Mouse (Mus musculus) G1E (cell line): Measurements from ENCODE around the gene Gpsm3. TPM values are rescaled to one million over a fixed set of nuclear protein-coding genes. Genes with fewer than 3 reads are reported as not detected.

Experiments
- ATAC-seq: 2 replicates; pipeline ENCODE4 v1.8.0; 2016; ENCODE audit warnings: mild to moderate bottlenecking; ENCODE audit not compliant: insufficient number of reproducible peaks, poor library complexity, low FRiP score, severe bottlenecking; ENCODE audit errors: extremely low read depth
- DNase-seq: peaks from one replicate; pipeline ENCODE4 v3.0.0; 2012; ENCODE audit warnings: low spot score
- H3K27me3 ChIP-seq: 2 replicates; pipeline ENCODE4 v1.6.1; 2012; ENCODE audit warnings: mild to moderate bottlenecking, low read length, inconsistent platforms; ENCODE audit not compliant: insufficient read depth
- H3K36me3 ChIP-seq: replicated peaks from 2 replicates; pipeline ENCODE3; 2012; ENCODE audit warnings: mild to moderate bottlenecking, inconsistent platforms
- H3K4me1 ChIP-seq: 2 replicates; pipeline ENCODE4 v1.6.1; 2012; ENCODE audit warnings: low read depth, low read length, inconsistent platforms, mixed read lengths; ENCODE audit not compliant: insufficient read depth
- H3K4me3 ChIP-seq: 2 replicates; pipeline ENCODE4 v1.5.1; 2012; ENCODE audit warnings: low read depth, mild to moderate bottlenecking, inconsistent platforms, low read length, moderate library complexity, mixed read lengths
- H3K9me3 ChIP-seq: replicated peaks from 2 replicates; pipeline ENCODE4 v1.6.1; 2012; ENCODE audit warnings: inconsistent platforms
- CTCF ChIP-seq: IDR thresholded peaks from 2 replicates; pipeline ENCODE4 v1.5.1; 2012; ENCODE audit warnings: low read depth, low read length, inconsistent platforms, mixed read lengths
- GATA1 ChIP-seq: IDR thresholded peaks from 2 replicates; pipeline ENCODE4 v1.6.1; 2012; ENCODE audit warnings: borderline replicate concordance, low read length, inconsistent platforms, mixed read lengths
- GATA2 ChIP-seq: IDR thresholded peaks from 2 replicates; pipeline ENCODE4 v1.6.1; 2012; ENCODE audit warnings: low read depth, low read length, inconsistent platforms, borderline replicate concordance
- POLR2AphosphoS5 ChIP-seq: IDR thresholded peaks from 2 replicates; pipeline ENCODE4 v1.6.1; 2012; ENCODE audit warnings: low read depth, low read length, inconsistent platforms; ENCODE audit not compliant: insufficient replicate concordance
- TAL1 ChIP-seq: conservative IDR thresholded peaks from 2 replicates; pipeline ENCODE4 v1.6.1; 2012; ENCODE audit warnings: low read depth, low read length, inconsistent platforms, mixed read lengths
- polyA plus RNA-seq: library from polyadenylated mRNA; stranded (reverse); fragments of >175 nt; gene quantifications from 2 replicates; pipeline ENCODE4 v1.2.3, GENCODE M21; 2012
- total RNA-seq, 2 experiments: library from RNA; stranded (forward) in 1 of 2; stranded (reverse) in 1 of 2; fragments of 200-1000 nt in 1 of 2; fragments of >200 nt in 1 of 2; fragmentation: Nextera tagmentation in 1 of 2; gene quantifications; 2 replicates each; pipeline ENCODE4 v1.2.3; 2014 to 2017

Gpsm3 gene
- total and polyA plus RNA-seq, 3 experiments: 43.2 to 399 (median 99.5) TPM

DNA sequence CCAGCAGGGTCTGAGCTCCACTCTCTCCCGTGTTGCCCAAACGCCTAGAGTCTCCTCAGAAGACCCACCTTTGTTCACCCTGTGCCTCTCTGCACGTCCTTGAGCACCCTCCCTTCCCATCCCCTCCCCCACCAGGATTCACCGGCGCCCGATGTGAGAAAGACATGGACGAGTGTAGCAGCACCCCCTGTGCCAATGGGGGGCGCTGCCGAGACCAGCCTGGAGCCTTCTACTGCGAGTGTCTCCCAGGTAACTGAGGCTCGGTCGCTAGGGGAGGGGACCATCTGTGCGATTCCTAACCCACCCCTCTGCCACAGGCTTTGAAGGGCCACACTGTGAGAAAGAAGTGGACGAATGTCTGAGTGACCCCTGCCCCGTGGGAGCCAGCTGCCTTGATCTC lies 17.2 kb upstream of the Gpsm3 start:
- Histone ChIP-seq H3K36me3 (no peaks in the 10 kb centered on the region), H3K4me3 (no peak overlapping the region), H3K9me3 (no peaks in the 10 kb centered on the region), H3K4me1 (peaks cover 26% of the 10 kb centered on the region), H3K27me3 (peaks cover 60% of the 10 kb centered on the region)
- TF ChIP-seq CTCF: no peak
- TF ChIP-seq TAL1: no peak
- TF ChIP-seq POLR2AphosphoS5: no peak
- TF ChIP-seq GATA1: no peak
- TF ChIP-seq GATA2: no peak
- DNase-seq (no peak), ATAC-seq (no peak)

DNA sequence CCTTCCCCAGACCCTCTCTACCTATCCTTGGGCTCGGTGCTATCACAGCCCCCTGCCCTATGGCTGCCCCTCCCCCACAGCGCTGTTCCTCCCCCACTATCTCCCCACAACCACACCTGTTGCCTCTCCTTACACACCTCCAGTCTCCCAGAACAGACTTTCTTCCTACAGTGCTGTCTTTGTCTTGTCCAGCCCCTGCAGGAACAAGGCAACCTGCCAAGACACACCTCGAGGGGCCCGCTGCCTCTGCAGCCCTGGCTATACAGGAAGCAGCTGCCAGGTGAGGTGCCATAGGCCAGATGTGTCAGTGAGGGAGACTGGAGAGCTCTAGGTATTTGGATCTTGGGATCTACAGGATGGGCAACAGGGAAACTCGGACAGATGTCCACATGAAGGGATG lies 13.0 kb upstream of the Gpsm3 start:
- H3K4me1 ChIP-seq: peaks cover 21% of the 10 kb centered on the region
- H3K4me3 ChIP-seq: no peak overlapping the region
- peaks cover 65% of the 10 kb centered on the region for H3K27me3 ChIP-seq
- H3K36me3 ChIP-seq: no peaks in the 10 kb centered on the region
- ATAC-seq (no peak), DNase-seq (no peak)
- TF ChIP-seq CTCF: no peak
- TF ChIP-seq GATA2: no peak
- no peak for TF ChIP-seq TAL1
- TF ChIP-seq POLR2AphosphoS5: no peak
- TF ChIP-seq GATA1: no peak
- H3K9me3 ChIP-seq: no peaks in the 10 kb centered on the region

DNA sequence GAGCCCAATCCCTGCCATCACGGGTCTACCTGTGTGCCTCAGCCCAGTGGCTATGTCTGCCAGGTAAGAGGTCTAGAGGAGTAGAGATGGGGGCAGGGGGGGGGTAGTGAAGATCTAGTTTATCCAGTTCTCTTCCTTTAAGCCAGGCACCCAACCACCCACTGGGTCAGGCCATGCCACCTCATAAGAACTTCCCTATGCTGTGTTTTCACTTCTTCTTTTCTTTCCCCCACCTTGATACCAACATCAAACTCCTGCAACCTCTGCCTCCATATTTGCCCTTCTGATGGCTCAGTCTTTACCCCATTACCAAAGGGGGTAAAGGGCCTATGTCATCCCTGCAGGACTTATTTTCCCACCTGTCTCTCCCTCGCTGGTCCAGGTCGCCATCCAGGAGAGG lies 11.5 kb upstream of the Gpsm3 start:
- no peak for ATAC-seq
- TF ChIP-seq CTCF (no peak), TAL1 (no peak), GATA2 (no peak), POLR2AphosphoS5 (no peak), GATA1 (no peak)
- no peaks in the 10 kb centered on the region for H3K36me3 ChIP-seq
- H3K4me1 ChIP-seq: peaks cover 13% of the 10 kb centered on the region
- no peak overlapping the region for H3K4me3 ChIP-seq
- H3K9me3 ChIP-seq: no peaks in the 10 kb centered on the region
- no peak for DNase-seq
- peaks cover 65% of the 10 kb centered on the region for H3K27me3 ChIP-seq

DNA sequence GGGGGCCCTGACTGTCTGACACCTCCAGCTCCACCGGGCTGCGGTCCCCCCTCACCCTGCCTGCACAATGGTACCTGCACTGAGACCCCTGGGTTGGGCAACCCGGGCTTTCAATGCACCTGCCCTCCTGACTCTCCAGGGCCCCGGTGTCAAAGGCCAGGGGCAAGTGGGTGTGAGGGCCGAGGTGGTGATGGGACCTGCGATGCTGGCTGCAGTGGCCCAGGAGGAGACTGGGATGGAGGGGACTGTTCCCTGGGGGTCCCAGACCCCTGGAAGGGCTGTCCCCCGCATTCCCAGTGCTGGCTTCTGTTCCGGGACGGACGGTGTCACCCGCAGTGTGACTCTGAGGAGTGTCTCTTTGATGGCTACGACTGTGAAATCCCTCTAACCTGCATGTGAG lies 7.1 kb upstream of the Gpsm3 start:
- Histone ChIP-seq H3K4me3 (no peak overlapping the region), H3K27me3 (peaks cover 44% of the 10 kb centered on the region), H3K4me1 (peaks cover 10% of the 10 kb centered on the region), H3K36me3 (no peaks in the 10 kb centered on the region), H3K9me3 (no peaks in the 10 kb centered on the region)
- TF ChIP-seq GATA2 (no peak), CTCF (no peak), TAL1 (no peak), GATA1 (no peak), POLR2AphosphoS5 (no peak)
- ATAC-seq (no peak), DNase-seq (no peak)

DNA sequence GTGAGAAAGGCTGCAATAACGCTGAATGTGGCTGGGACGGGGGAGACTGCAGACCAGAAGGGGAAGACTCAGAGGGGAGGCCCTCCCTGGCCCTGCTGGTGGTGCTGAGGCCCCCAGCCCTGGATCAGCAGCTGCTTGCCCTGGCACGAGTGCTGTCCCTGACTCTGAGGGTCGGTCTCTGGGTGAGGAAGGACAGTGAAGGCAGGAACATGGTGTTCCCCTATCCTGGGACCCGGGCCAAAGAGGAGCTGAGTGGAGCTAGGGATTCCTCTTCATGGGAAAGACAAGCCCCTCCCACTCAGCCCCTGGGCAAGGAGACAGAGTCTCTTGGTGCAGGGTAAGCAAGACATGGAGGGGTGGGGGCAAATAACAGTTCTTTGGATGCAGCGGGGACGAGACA lies 6.2 kb upstream of the Gpsm3 start:
- no peaks in the 10 kb centered on the region for H3K36me3 ChIP-seq
- peaks cover 39% of the 10 kb centered on the region for H3K27me3 ChIP-seq
- H3K4me3 ChIP-seq: no peak overlapping the region
- TF ChIP-seq TAL1: no peak
- H3K9me3 ChIP-seq: no peaks in the 10 kb centered on the region
- no peak for DNase-seq
- ATAC-seq: no peak
- peaks cover 16% of the 10 kb centered on the region for H3K4me1 ChIP-seq

DNA sequence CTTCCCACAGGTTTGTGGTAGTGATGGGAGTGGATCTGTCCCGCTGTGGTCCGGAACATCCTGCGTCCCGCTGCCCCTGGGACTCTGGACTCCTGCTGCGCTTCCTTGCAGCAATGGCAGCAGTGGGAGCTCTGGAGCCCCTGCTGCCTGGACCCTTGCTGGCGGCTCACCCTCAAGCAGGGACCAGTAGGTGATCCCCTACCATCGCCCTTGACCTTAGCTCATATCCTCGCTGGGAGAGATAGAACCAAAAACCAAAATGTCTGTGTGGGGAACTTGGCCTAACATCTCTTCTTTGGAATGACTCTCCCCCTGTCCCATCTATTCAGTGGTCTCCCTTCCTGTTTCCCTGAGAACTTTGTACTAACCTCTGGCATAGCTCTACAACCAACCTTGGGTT lies 5.8 kb upstream of the Gpsm3 start:
- Histone ChIP-seq H3K4me1 (peaks cover 20% of the 10 kb centered on the region), H3K36me3 (no peaks in the 10 kb centered on the region), H3K27me3 (peaks cover 39% of the 10 kb centered on the region), H3K9me3 (no peaks in the 10 kb centered on the region), H3K4me3 (no peak overlapping the region)
- TF ChIP-seq CTCF (no peak), TAL1 (no peak), POLR2AphosphoS5 (no peak), GATA2 (no peak), GATA1 (no peak)
- ATAC-seq: no peak
- DNase-seq: no peak

DNA sequence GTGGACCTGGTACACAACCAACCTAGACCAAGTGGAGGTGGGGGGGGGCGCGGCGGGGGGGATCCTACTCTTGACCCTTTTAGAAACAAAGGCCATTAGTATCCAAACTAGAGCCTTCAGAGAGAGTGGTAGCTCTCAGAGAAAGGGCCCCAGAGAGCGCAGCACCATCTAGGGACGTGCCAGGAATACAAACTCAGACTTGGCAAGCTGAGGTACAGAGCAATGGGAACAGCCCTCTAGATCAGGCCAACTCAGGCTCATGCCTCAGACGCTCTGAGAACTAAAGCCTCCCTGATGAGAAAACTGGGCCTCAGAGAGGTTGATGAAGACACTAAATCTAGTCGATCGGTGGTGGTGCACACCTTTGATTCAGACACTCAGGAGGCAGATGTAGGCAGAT lies 4.5 kb upstream of the Gpsm3 start:
- Histone ChIP-seq H3K9me3 (no peaks in the 10 kb centered on the region), H3K4me1 (peaks cover 33% of the 10 kb centered on the region), H3K27me3 (peaks cover 36% of the 10 kb centered on the region), H3K36me3 (no peaks in the 10 kb centered on the region), H3K4me3 (no peak overlapping the region)
- no peak for DNase-seq
- no peak for ATAC-seq
- TF ChIP-seq TAL1 (no peak), GATA2 (no peak), POLR2AphosphoS5 (no peak), CTCF (no peak), GATA1 (no peak)
